Mouse (Mus musculus) spleen, postnatal 0 days (tissue): Measurements from ENCODE around the gene H1f0. TPM values are rescaled to one million over a fixed set of nuclear protein-coding genes. Genes with fewer than 3 reads are reported as not detected.

Source experiments
- polyA plus RNA-seq: library from polyadenylated mRNA; unstranded; fragments of >200 nt; fragmentation: Nextera tagmentation; extraction: Ambion mirVana; gene quantifications from 2 replicates; pipeline ENCODE4 v1.2.1, GENCODE M21; 2015

Gene H1f0
- 102 and 129 TPM in 2 replicates for polyA plus RNA-seq

GRCm38 (mm10) chr15:79028237-79028738, at the start of gene H1f0:
H1f0 (plus strand) TSS chr15:79028450.

DNA sequence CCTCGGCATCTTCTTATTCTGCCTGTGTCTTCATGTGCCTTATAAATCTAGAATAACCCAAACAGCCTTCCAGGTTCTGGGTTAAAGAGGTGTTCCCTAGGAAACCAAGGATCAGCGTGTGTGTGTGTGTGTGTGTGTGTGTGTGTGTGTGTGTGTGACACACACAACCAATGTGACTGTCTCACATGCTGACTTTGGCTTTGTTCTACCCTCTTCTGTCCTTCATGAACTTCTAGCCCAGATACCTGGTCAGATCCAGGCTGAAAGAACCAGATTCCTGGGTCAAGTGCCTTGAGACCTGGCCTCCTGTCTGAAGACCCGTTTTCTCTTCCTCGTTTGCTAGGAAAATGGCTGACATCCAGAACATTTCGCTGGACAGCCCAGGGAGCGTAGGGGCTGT, 13.3 kb downstream of the H1f0 start, which contains the start of gene Galr3:
Gene Galr3 (plus strand): TSS at position 301 of the 400 bp plus-strand sequence.

DNA sequence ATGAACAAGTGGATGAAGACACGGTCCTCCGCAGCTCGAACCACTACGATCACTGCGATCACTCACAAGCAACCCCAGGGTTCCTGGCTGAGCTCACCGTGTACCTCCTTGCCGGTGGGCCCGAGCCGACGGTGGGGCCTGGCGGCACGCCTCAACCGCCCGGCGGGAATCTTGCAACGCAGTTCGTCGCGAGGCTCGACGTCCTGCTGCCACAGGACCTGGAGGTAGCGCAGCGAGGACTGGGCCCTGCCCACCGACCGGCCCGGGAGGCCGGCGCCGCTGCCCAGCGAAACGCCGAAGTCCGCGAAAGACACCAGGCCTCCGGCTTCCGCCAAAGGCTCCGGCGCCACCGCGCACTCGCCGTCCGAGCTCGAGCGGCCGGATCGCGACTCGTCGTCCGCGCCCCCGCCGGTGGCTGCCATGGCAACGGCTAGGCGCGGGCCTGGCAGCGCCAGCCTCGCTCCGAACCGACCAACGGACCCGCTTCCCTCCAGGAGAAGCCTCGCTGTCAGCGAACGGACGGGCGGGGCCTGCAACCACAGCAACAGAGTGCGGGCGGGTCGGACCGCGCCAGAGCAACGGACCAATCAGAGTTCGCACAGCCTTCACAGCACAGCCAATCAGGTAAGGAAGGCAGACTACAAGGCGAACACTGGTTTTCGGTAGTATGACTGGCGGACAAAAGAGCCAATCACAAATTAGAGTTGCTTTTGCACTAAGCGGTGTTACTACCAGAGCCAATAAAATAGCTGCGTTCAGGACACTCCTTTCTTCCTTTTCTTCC, 34.3 kb downstream of the H1f0 start, which contains the start of gene Ankrd54:
Gene Ankrd54 (minus strand): TSS at position 518 of the 784 bp plus-strand sequence.

GRCm38 (mm10) chr15:79074913-79075532, 46.8 kb downstream of the H1f0 start, which contains the start of gene Eif3l:
Eif3l (plus strand) TSS chr15:79075179.

Other genes with a start within 250 kb of the H1f0 start
- gene Card10, start 225.4 kb upstream of the H1f0 start, polyA plus RNA-seq, result 2.0 and 2.5 TPM in 2 replicates
- 19.1 and 24.8 TPM in 2 replicates for gene Cdc42ep1, start 185.8 kb upstream of the H1f0 start, polyA plus RNA-seq
- gene Lgals2, start 172.9 kb upstream of the H1f0 start, polyA plus RNA-seq, result 2.3 and 2.9 TPM in 2 replicates
- 20.4 and 24.6 TPM in 2 replicates for gene Gga1, start 151.3 kb upstream of the H1f0 start, polyA plus RNA-seq
- gene Gm49510, start 128.8 kb upstream of the H1f0 start, polyA plus RNA-seq, result 0.34 and 0.46 TPM in 2 replicates
- gene Sh3bp1, start 128.7 kb upstream of the H1f0 start, polyA plus RNA-seq, result 17.5 and 24.0 TPM in 2 replicates
- 5.4 and 6.1 TPM in 2 replicates for gene Pdxp, start 114.5 kb upstream of the H1f0 start, polyA plus RNA-seq
- 444 and 544 TPM in 2 replicates for gene Lgals1, start 101.7 kb upstream of the H1f0 start, polyA plus RNA-seq
- 33.0 and 33.8 TPM in 2 replicates for gene Nol12, start 93.5 kb upstream of the H1f0 start, polyA plus RNA-seq
- gene Triobp, start 80.7 kb upstream of the H1f0 start, polyA plus RNA-seq, result 14.7 and 17.5 TPM in 2 replicates
- gene Galr3, start 13.4 kb downstream of the H1f0 start, polyA plus RNA-seq, result 0.18 TPM in 1 of 2 replicates, not detected in the other
- gene Ankrd54, start 34.4 kb downstream of the H1f0 start, polyA plus RNA-seq, result 57.8 and 63.1 TPM in 2 replicates
- gene Eif3l, start 46.7 kb downstream of the H1f0 start, polyA plus RNA-seq, result 108 and 112 TPM in 2 replicates
- 2.6 and 2.8 TPM in 2 replicates for gene Micall1, start 80.4 kb downstream of the H1f0 start, polyA plus RNA-seq
- 225 and 245 TPM in 2 replicates for gene Polr2f, start 112.6 kb downstream of the H1f0 start, polyA plus RNA-seq
- 0.76 and 3.3 TPM in 2 replicates for gene 1700088E04Rik, start 112.8 kb downstream of the H1f0 start, polyA plus RNA-seq
- not detected in 2 replicates for gene Sox10, start 136.8 kb downstream of the H1f0 start, polyA plus RNA-seq
- 9.3 and 9.6 TPM in 2 replicates for gene Pick1, start 200.7 kb downstream of the H1f0 start, polyA plus RNA-seq
- 0.10 TPM in 1 of 2 replicates, not detected in the other for gene Gm49486, start 200.9 kb downstream of the H1f0 start, polyA plus RNA-seq
- gene Slc16a8, start 226.3 kb downstream of the H1f0 start, polyA plus RNA-seq, result 0.11 TPM in 1 of 2 replicates, not detected in the other